Mouse (Mus musculus): Measurements from ENCODE around the gene Obox1. TPM values are rescaled to one million over a fixed set of nuclear protein-coding genes. Genes with fewer than 3 reads are reported as not detected.

Obox1 gene
- total and polyA plus RNA-seq, 3 experiments: not detected

Other genes starting within 250 kb of the Obox1 start
- gene Obox2, start 227 bp upstream of the Obox1 start, total RNA-seq (2012; rRNA removed): not detected in 2 replicates
- not detected in 2 replicates for gene Obox2, start 227 bp upstream of the Obox1 start, total RNA-seq (2014; rRNA removed)
- gene Obox2, start 227 bp upstream of the Obox1 start, polyA plus RNA-seq (2012; ENCODE audit: insufficient read length, low read depth): not detected in 2 replicates